Mouse (Mus musculus) intestine, embryonic 15.5 days (tissue): ENCODE data around the gene Fndc8. TPM values are rescaled to one million over a fixed set of nuclear protein-coding genes. Genes with fewer than 3 reads are reported as not detected.

ENCODE experiments used
- ATAC-seq: fragments of 200-750 bp; cut with Nextera tagmentation; 2 replicates; pipeline ENCODE4 v1.8.0; 2017; ENCODE audit warnings: moderate TSS enrichment, moderate library complexity
- H3K27ac ChIP-seq: fragments of 300-500 bp; sonication (generic); 2 replicates; pipeline ENCODE4 v1.5.1; 2015; ENCODE audit warnings: mild to moderate bottlenecking, inconsistent platforms
- H3K27me3 ChIP-seq: fragments of 300-500 bp; sonication (generic); replicated peaks from 2 replicates; pipeline ENCODE4 v1.6.1; 2015; ENCODE audit warnings: inconsistent platforms
- H3K36me3 ChIP-seq: fragments of 300-500 bp; sonication (generic); 2 replicates; pipeline ENCODE4 v1.6.1; 2015; ENCODE audit warnings: inconsistent platforms
- H3K4me1 ChIP-seq: fragments of 300-500 bp; sonication (generic); replicated peaks from 2 replicates; pipeline ENCODE4 v1.6.1; 2015; ENCODE audit warnings: inconsistent platforms
- H3K4me2 ChIP-seq: fragments of 300-500 bp; sonication (generic); replicated peaks from 2 replicates; pipeline ENCODE4 v1.6.1; 2015; ENCODE audit warnings: mild to moderate bottlenecking, inconsistent platforms
- H3K4me3 ChIP-seq: fragments of 300-500 bp; sonication (generic); replicated peaks from 2 replicates; pipeline ENCODE4 v1.5.1; 2015; ENCODE audit warnings: inconsistent platforms
- H3K9ac ChIP-seq: fragments of 300-500 bp; sonication (generic); 2 replicates; pipeline ENCODE4 v1.6.1; 2015; ENCODE audit warnings: inconsistent platforms
- H3K9me3 ChIP-seq: fragments of 300-500 bp; sonication (generic); 2 replicates; pipeline ENCODE4 v1.6.1; 2016; ENCODE audit warnings: inconsistent platforms
- WGBS: fragments of 180-500 bp; shearing (Covaris S2); methylation state at CpG from one replicate; pipeline ENCODE4 v1.1.7; 2015; 5-methylcytosine and 5-hydroxymethylcytosine counted together
- polyA plus RNA-seq: library from polyadenylated mRNA; unstranded; fragments of >200 nt; fragmentation: Nextera tagmentation; extraction: Ambion mirVana; gene quantifications from 2 replicates; pipeline ENCODE4 v1.2.1, GENCODE M21; 2015

Gene Fndc8
- 0.15 and 0.23 TPM in 2 replicates for polyA plus RNA-seq

DNA sequence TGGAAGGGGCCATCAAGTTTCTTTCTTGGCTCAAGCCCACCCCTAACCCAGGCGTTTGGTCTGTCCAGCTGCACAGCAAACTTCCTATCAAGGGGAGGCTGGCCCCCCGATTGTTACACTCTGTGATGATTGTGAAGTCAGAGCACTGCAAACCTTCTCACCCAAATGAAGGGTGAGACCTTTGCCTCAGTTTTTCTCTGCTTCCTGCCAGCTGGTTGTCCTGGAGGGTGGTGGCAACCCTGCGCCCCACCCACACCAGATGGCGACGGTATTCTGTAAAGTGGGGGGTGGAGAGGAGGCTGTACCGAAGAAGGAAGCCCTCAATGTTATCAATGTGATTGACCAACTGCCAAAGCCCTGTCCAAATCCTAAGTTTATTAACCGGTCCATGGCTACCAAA, at the start of gene Fndc8:
Gene Fndc8 (plus strand): TSS at position 189 of the 400 bp plus-strand sequence.
- WGBS, result 47% methylated on average over 7 of the region's 7 CpGs

DNA sequence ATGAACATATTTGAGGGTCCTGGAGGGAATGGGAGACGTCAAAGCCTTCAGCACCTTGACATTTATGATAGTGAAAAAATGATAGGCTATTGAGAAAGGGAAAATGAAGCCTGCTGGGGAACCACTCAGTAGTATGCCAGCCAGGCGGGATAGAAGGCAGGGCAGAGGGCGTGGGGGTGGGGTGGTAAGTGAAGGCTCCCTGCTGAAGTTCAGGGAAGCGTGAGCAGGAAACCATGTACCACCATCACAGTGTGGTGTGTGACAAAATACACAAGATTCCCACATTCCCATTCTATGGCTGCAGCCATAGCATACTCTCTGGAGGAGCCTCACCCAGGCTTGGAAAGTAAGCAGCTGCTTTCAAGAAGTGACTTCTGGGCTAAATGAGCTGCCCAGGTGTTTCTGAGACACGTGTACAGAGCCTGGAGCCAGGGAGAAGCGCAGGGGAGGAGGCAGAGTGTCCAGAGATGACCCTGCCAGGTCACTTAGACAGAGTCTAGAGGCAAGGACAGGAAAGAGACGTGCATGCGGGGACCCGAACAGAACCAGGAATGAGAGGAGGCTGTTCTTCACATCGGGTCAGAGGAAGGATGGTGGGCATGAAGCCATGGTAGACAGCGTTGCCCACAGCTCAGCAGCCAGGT, 47.0 kb upstream of the Fndc8 start:
- Histone ChIP-seq H3K9ac (no peak overlapping the region), H3K4me2 (peak overlapping the region; percentile 51; the same call in 1 of the 2 replicates), H3K4me3 (no peak overlapping the region), H3K27ac (no peak overlapping the region), H3K36me3 (no peaks in the 10 kb centered on the region), H3K27me3 (no peaks in the 10 kb centered on the region), H3K4me1 (peaks cover 7% of the 10 kb centered on the region; the same call in 1 of the 2 replicates), H3K9me3 (no peaks in the 10 kb centered on the region)
- WGBS, result 72% methylated on average over 11 of the region's 11 CpGs
- ATAC-seq, result no peak; the same call in 1 of the 2 replicates

More for the DNA sequence above, at the start of gene Fndc8:
- H3K27me3 ChIP-seq, result 0 out of 2 replicates have a peak, but pooled peaks cover 2% of the 10 kb centered on the region
- no peak within 1 kb of the TSS for H3K4me2 ChIP-seq
- no peaks in the 10 kb centered on the region for H3K36me3 ChIP-seq
- H3K9ac ChIP-seq, result no peak within 1 kb of the TSS
- H3K9me3 ChIP-seq, result no peaks in the 10 kb centered on the region
- H3K27ac ChIP-seq, result no peak within 1 kb of the TSS
- no peak for ATAC-seq
- peaks cover 15% of the 10 kb centered on the region for H3K4me1 ChIP-seq
- no peak within 1 kb of the TSS for H3K4me3 ChIP-seq

DNA sequence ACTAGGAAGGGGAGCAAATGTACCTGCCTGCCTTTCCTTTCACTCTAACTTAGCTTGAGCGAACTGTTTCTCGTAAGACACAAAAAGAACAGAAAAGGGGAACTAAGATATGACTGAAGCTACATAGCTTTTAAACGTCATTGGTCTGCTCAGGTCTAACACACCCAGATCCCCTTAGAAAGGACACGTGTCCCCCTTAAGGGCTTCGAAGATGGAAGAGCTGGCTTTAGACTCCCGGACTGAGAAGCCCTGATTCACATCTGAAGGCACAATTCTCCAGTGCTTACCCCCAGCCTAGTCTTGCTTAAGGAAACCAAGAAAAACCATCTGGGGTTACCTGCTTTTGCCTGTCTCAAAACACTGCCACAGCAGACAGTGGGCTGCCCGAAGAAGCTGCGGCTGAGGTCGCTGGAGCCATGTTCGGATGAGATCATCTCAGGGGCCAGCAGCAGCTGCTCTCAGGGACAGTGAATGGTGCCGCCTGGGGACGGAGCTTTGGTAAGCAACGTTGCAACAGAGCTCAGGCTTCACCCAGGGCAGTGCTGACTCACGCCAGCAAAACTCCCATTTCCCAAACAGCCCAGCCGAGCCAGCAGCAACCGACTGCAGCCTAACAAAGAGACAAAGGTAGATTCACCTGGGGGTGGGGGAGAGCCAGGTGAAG, 46.4 kb upstream of the Fndc8 start:
- Histone ChIP-seq H3K27me3 (no peaks in the 10 kb centered on the region), H3K4me3 (0 out of 2 replicates have a peak overlapping the region, but pooled peaks have one; percentile 16), H3K9ac (peak overlapping the region; percentile 30), H3K4me2 (peak overlapping the region; percentile 51), H3K36me3 (no peaks in the 10 kb centered on the region), H3K27ac (no peak overlapping the region), H3K9me3 (no peaks in the 10 kb centered on the region), H3K4me1 (peaks cover 7% of the 10 kb centered on the region; the same call in 1 of the 2 replicates)
- WGBS, result 26% methylated on average over 16 of the region's 16 CpGs
- ATAC-seq, result peak; percentile 94

DNA sequence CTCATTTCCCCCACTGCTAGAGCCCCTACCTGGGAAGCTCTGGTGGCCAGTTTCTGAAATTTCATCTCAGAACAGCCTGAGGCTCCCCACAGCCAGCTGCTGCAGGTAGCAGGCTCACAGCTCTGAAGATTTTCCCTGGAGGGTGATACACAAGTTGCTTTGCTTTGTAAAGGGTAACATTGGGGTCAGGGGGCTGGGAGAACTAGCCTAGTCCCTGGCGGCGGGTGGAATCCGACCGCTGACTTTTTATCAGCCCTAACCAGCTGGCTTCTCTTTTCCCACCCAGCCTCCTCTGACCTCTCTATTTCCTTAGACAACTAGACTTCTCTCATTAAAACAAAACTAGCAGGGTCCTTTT, 45.9 kb upstream of the Fndc8 start:
- H3K4me2 ChIP-seq, result peak overlapping the region; percentile 51
- H3K4me3 ChIP-seq, result no peak overlapping the region
- H3K27me3 ChIP-seq, result no peaks in the 10 kb centered on the region
- peak; percentile 70 for ATAC-seq
- H3K4me1 ChIP-seq, result peaks cover 7% of the 10 kb centered on the region; the same call in 1 of the 2 replicates
- H3K27ac ChIP-seq, result no peak overlapping the region
- no peaks in the 10 kb centered on the region for H3K36me3 ChIP-seq
- WGBS, result 21% methylated on average over 4 of the region's 4 CpGs
- H3K9ac ChIP-seq, result peak overlapping the region; percentile 30
- H3K9me3 ChIP-seq, result no peaks in the 10 kb centered on the region

DNA sequence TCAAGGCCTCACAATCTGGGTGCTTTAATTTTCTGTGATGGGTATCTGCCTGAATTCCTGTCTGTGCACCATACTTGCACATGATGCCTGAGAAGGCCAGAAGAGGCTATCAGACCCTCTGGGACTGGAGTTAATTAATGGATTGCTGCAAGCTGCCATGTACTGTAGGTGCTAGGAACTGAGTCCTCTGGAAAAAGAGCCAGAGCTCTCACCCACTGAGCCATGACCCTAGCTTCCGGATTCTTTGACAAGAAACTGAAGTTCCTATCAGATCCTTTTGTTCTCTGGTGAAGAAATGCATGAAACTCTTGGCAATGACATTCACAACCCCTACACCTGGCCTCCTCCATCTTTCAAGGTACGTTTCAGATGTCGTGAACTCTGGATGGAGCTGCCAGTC, 45.0 kb upstream of the Fndc8 start:
- no peaks in the 10 kb centered on the region for H3K27me3 ChIP-seq
- no peak for ATAC-seq
- H3K9me3 ChIP-seq, result no peaks in the 10 kb centered on the region
- 86% methylated on average over 3 of the region's 3 CpGs for WGBS
- peaks cover 7% of the 10 kb centered on the region; the same call in 1 of the 2 replicates for H3K4me1 ChIP-seq
- H3K36me3 ChIP-seq, result no peaks in the 10 kb centered on the region
- no peak overlapping the region for H3K4me3 ChIP-seq
- H3K27ac ChIP-seq, result no peak overlapping the region
- no peak overlapping the region for H3K4me2 ChIP-seq
- H3K9ac ChIP-seq, result no peak overlapping the region

DNA sequence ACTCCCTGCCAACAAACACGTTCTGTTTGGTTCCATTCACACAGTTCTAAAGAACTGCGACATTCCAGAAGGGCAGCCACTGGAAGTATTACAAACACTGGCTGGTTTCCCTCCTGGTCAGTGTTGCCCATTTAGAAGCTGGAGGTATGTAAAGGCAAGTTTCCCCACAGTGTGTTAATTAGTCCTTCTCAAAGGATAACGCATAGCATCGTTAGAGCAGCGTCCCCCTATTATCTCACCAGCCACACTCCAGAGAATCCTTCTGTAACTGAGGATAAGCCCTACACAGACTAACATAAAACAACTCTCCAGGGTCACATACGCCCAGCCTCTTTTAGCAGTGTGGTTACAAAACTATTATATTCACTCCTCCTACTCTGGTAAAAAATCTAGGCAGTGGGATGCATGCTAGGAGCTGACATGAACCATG, 44.3 kb upstream of the Fndc8 start:
- Histone ChIP-seq H3K4me1 (peaks cover 7% of the 10 kb centered on the region; the same call in 1 of the 2 replicates), H3K36me3 (no peaks in the 10 kb centered on the region), H3K4me3 (no peak overlapping the region), H3K9me3 (no peaks in the 10 kb centered on the region), H3K4me2 (no peak overlapping the region), H3K27me3 (no peaks in the 10 kb centered on the region), H3K27ac (no peak overlapping the region), H3K9ac (no peak overlapping the region)
- 55% methylated on average over 6 of the region's 6 CpGs for WGBS
- no peak; the same call in 1 of the 2 replicates for ATAC-seq

DNA sequence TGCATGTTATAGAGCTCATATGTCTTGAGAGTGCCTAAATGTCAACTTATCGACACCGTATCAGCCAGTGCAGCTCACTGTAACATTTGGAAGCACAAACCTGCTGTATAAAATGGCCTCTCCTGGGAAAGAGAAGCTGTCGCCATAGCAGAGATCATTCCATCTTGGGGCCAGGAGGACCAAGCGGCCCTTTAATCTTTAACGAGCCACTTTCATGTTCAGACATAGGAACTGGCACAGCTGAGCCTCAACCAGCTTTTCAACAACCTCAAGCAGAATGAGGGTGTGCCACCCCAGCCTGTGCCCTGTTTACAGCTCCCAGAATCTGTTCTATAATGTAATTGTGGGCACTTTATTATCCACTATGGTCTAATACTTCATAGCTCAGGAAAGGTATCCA, 41.7 kb upstream of the Fndc8 start:
- Histone ChIP-seq H3K27me3 (no peaks in the 10 kb centered on the region), H3K4me2 (no peak overlapping the region), H3K4me1 (peaks cover 8% of the 10 kb centered on the region; the same call in 1 of the 2 replicates), H3K36me3 (no peaks in the 10 kb centered on the region), H3K9me3 (no peaks in the 10 kb centered on the region), H3K27ac (no peak overlapping the region), H3K9ac (no peak overlapping the region), H3K4me3 (no peak overlapping the region)
- WGBS, result 74% methylated on average over 5 of the region's 5 CpGs
- ATAC-seq, result no peak

DNA sequence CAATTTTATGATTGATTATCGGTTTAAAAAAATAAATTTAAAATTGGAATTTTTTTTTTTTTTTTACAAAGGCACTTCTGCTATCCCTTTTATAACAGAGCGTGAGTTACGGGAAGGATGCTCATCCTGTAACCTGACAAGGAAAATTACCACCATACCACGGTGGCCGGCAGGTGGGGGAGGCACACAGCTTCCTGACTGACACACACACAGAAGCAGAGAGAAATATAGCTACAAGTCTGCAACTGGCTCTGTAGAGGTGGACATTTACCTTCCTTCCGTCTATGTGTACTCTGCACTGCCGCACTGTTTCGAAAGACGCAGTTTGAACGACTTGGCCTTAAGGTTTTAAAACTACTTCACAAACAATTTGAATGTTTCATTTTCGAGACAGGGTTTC, 39.8 kb upstream of the Fndc8 start:
- Histone ChIP-seq H3K4me1 (0 out of 2 replicates have a peak, but pooled peaks cover 2% of the 10 kb centered on the region), H3K27ac (no peak overlapping the region), H3K27me3 (no peaks in the 10 kb centered on the region), H3K9me3 (no peaks in the 10 kb centered on the region), H3K36me3 (no peaks in the 10 kb centered on the region), H3K4me3 (no peak overlapping the region), H3K9ac (no peak overlapping the region), H3K4me2 (no peak overlapping the region)
- 83% methylated on average over 11 of the region's 11 CpGs for WGBS
- no peak for ATAC-seq

DNA sequence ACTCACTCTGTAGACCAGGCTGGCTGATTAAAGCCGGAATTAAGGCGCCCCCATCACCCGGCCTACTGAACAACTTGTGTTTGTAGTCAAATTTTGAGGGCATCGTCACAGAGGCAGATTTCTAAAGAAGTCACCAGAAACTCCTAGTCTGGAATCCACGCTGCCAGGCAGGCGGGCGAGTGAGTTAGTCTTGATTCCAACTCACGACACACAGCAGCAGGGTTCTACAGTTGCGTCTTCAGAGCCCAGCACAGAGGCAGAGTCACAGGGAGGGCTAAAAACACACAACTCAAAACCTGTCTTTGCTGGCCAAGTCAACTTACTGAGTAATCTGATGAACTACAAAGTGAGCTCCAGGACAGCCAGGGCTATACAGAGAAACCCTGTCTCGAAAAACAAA, 39.4 kb upstream of the Fndc8 start:
- Histone ChIP-seq H3K27me3 (no peaks in the 10 kb centered on the region), H3K9me3 (no peaks in the 10 kb centered on the region), H3K9ac (no peak overlapping the region), H3K4me2 (no peak overlapping the region), H3K36me3 (no peaks in the 10 kb centered on the region), H3K4me3 (no peak overlapping the region), H3K27ac (no peak overlapping the region), H3K4me1 (0 out of 2 replicates have a peak, but pooled peaks cover 2% of the 10 kb centered on the region)
- 85% methylated on average over 10 of the region's 10 CpGs for WGBS
- no peak for ATAC-seq

DNA sequence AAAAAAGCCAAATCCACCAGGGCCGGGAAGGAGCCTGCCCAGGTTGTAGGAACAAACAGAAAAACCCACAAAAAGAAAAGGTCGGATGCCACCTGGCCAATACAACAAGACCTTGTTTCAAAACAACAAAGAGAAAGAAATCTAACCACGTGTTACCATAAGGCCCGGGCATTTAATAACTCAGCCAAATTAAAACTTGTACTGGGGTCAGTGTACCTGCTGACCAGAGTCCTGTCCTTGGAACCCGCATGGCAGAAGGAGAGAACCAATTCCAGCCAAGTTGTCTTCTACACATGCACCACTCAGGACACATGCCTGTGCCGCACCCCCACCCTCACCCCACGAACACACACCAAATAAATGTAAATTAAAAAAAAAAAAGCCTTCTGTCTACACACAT, 39.0 kb upstream of the Fndc8 start:
- H3K27ac ChIP-seq, result no peak overlapping the region
- 90% methylated on average over 7 of the region's 7 CpGs for WGBS
- H3K27me3 ChIP-seq, result no peaks in the 10 kb centered on the region
- no peaks in the 10 kb centered on the region for H3K36me3 ChIP-seq
- no peak overlapping the region for H3K4me2 ChIP-seq
- no peak for ATAC-seq
- no peak overlapping the region for H3K9ac ChIP-seq
- H3K4me3 ChIP-seq, result no peak overlapping the region
- H3K9me3 ChIP-seq, result no peaks in the 10 kb centered on the region
- 0 out of 2 replicates have a peak, but pooled peaks cover 2% of the 10 kb centered on the region for H3K4me1 ChIP-seq

DNA sequence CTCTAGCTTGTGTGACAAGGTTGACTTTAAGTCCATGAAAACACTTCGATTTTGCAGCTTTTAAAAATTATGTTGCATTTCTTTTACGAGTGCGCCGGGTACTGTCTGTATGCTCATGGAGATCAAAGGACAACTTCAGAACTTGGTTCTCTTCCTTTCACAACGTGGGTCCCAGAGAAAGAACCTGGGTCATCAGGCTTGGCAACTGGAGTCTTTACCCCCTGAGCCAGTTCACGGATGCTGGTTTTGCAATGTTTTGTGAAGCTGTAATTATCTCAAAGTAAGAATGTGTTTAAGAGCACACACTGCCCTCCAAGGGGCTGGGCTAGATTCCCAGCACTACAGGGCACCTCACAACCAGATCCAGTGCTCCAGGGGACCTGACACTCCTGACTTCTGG, 37.8 kb upstream of the Fndc8 start:
- Histone ChIP-seq H3K27ac (no peak overlapping the region), H3K4me1 (0 out of 2 replicates have a peak, but pooled peaks cover 2% of the 10 kb centered on the region), H3K4me3 (no peak overlapping the region), H3K9me3 (no peaks in the 10 kb centered on the region), H3K27me3 (no peaks in the 10 kb centered on the region), H3K4me2 (no peak overlapping the region), H3K36me3 (no peaks in the 10 kb centered on the region), H3K9ac (no peak overlapping the region)
- 84% methylated on average over 6 of the region's 6 CpGs for WGBS
- no peak for ATAC-seq

DNA sequence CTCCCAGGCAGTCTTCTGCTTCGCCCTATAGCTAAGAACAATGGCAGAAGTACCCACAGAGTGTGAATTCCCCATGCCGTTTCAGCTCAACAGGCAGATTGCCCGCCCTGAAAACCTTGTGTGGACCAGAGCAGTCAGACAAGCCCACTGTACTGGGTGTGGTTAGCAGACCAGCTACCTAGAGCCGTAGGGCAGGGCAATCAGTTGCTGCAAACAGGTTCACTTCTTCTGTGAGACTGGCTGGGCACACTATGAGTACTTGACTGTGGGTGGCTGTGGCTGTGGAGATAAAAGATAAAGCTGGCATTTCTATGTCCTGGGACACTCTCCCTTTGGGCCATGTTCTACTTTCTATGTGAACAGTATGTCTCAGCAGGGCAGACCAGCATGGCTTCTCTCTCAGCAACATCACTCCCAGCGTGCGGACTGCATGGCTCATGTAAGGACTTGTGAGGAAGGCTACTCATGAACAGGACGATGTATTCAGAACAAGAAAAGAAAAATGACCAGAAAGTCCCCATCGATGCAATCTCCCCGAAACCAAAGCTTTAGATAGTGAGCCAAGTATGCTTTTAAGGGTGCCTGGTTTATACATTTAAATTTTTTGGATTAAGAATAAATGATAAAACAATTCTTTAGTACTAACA, 36.5 kb upstream of the Fndc8 start:
- ATAC-seq, result peak; percentile 69; the same call in 1 of the 2 replicates
- Histone ChIP-seq H3K4me3 (no peak overlapping the region), H3K4me2 (no peak overlapping the region), H3K36me3 (no peaks in the 10 kb centered on the region), H3K27ac (no peak overlapping the region), H3K9me3 (no peaks in the 10 kb centered on the region), H3K27me3 (no peaks in the 10 kb centered on the region), H3K9ac (no peak overlapping the region), H3K4me1 (0 out of 2 replicates have a peak, but pooled peaks cover 2% of the 10 kb centered on the region)
- WGBS, result 78% methylated on average over 9 of the region's 9 CpGs
